Mouse (Mus musculus) urinary bladder, adult 18-20 months (tissue): ENCODE results near the gene 9130213A22Rik.
"Not testable (repeated sequence)": the region's sequence is repeated elsewhere in the genome, so short reads cannot be mapped to it uniquely, and the experiment has no call there.

Source experiments
- DNase-seq, 2 experiments: peaks; one replicate each; pipeline ENCODE4 v3.0.0; 2022; ENCODE audit warnings: low spot score in 2 of 2, mixed read lengths in 2 of 2

The 9130213A22Rik gene

DNA sequence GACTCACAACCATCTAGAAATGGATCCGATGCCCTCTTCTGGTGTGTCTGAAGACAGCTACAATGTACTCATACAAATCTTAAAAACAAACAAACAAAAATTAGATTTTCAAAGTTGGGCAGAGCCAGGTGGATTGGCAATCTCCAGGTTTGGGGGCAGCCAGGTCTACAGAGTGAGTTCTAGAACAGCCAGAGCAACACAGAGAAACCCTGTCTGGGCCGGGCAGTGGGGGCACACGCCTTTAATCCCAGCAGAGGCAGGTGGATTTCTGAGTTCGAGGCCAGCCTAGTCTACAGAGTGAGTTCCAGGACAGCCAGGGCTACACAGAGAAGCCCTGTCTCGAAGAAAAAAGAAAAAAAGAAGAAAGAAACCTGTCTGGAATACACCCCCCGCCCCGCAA lies 28.5 kb downstream of the 9130213A22Rik start:
- not testable (repeated sequence) for DNase-seq

DNA sequence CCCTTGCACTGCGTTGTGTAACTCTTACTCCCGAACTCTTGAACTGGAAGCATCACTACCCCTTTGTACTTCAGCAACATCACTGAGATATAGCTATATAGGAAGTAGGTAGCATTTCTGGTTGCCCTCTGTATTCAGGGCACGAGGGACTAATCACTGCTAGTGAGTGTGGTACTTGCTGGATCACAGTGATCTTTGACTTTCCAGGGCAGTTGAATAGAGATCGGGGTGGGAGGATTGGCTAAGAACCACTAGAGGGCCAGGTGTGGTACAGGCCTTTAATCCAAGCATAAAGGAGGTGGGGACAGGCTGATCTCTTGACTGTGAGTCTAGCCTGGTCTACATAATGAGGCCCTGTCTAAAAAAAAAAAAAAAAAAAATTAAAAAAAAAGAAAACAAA lies 29.5 kb downstream of the 9130213A22Rik start:
- no peak for DNase-seq

DNA sequence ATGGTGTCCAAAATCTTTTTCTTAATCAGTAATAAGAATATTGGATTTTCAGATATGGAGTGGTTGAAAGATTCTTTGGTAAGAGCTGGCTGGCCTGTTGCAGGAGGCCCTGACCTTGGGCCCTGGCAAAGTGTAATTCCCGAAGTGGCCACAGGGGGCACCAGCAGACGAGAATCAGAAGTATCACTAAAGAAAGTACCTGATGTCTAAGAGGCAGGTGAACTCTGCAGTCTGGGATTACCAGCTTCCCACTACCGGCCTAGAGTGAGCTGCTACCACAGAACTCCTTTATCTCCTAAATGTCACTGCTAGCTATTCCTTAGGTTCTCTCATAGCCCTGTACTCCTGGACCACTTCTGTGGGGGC lies 30.0 kb downstream of the 9130213A22Rik start:
- DNase-seq: peak; percentile 79 to 90

DNA sequence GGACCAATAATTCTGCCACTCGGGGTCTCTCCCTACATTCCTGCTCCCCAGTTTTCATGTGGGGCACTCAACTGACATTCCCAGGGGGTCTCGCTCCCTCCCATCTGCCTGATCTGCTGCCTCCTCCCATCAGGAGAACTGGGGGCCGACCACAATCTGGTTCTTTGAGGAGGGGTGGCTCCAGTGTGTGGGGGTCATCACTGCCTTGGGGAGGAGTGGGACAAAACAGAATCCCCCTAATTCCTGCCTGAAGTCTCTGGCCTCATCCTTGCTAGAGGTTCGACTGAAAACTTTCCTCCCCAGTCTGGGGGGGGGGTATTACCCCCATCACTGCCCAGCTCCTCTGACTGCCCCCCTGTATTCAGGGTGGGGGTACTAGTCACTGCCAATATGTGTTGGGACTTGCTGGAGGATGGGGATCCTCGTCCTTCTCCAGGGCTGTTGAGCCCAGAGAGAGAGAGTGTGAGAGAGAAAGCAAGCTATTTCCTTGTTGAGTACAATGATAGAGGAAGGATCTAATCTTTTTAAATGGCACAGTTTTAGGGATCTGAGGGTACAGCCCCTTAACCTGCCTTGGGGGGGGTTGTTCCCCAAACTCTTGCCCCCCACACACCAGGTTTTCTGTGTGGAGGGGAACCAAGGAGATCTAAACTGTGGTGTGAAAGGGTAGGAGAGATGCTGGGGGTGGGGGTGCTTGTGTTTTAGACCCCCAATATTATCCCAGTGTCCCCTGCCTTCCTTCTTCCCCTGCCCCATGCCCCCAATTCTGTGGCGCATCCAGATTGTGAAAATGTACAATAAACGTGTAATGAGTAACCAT lies 30.6 kb downstream of the 9130213A22Rik start:
- no peak for DNase-seq

DNA sequence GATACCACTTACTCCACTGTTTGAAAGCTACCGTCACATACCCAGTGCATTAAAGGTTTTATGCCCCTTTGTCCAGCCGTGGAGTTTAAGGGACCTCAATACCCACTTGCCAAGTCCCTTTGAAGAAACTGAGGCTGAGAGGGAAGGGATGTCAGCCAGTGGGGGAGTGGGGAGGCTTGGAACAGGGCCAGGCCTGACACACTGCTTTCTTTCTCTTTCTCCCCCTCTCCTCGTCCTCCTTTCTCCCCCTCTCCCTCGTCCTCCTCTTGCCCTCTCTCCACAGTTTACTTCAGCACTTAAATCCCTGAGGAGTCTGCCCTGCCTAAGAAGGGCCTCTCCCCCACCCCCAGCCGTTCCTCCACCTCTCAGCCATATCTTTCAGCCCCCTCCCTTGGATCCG lies 32.0 kb downstream of the 9130213A22Rik start:
- DNase-seq: no peak

DNA sequence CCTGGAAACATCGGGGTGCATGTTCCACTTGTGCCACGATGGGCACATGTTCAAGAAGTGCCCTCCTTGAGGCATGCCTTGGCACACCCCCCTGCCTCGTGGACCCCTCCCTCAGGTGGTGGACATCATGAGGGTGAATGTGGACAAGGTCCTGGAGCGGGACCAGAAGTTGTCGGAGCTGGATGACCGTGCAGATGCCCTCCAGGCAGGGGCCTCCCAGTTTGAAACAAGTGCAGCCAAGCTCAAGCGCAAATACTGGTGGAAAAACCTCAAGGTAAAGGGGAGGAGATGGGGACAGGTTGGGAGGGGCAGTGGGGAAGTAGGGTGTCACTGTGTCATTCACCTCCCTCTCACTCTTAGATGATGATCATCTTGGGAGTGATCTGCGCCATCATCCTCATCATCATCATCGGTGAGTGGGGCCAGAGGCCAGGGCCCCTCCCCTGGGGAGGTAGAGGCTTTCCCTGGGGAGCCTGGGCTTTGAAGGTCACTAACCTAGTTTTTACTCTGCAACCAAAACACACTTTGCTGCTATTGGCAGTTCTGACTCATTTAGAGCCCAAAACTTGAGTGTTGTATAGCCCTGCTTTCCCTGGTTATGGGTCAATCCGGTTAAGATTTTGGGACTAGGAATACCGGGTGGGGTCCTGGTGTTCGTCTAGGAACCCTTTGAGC lies 32.6 kb downstream of the 9130213A22Rik start:
- no peak for DNase-seq

DNA sequence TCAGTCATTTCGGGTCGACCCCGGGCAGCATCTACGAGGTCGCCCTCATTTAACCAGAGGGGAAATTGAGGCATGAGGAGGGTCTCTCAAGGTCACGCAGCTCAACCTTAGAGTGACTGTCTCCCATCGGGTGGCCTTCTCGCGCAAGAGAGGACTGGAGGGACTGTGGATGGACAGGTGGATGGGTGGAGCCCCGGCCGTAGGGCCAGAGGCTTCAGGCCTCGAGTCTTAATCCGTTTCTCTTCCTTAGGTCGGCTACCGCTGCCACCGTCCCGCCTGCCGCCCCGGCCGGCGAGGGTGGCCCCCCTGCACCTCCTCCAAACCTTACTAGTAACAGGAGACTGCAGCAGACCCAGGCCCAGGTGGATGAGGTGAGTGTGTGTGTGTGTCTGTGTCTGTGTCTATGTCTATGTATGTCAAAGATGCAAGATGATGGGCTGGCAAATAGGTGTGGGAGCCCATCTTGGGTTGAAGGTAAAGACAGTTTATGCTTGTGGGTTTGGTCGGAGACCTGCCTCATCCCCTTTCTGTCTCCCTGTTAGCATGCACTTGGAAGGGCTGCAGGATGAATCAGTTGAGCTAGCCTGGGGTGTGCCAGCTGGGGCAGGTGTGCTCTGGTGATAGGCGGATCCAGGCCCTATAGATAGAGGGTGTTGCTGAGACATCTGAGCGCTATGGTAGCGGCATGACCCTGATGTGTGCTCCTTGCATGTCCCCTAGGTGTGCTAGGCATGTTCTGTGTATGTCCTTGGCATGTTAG lies 33.4 kb downstream of the 9130213A22Rik start:
- no peak for DNase-seq

DNA sequence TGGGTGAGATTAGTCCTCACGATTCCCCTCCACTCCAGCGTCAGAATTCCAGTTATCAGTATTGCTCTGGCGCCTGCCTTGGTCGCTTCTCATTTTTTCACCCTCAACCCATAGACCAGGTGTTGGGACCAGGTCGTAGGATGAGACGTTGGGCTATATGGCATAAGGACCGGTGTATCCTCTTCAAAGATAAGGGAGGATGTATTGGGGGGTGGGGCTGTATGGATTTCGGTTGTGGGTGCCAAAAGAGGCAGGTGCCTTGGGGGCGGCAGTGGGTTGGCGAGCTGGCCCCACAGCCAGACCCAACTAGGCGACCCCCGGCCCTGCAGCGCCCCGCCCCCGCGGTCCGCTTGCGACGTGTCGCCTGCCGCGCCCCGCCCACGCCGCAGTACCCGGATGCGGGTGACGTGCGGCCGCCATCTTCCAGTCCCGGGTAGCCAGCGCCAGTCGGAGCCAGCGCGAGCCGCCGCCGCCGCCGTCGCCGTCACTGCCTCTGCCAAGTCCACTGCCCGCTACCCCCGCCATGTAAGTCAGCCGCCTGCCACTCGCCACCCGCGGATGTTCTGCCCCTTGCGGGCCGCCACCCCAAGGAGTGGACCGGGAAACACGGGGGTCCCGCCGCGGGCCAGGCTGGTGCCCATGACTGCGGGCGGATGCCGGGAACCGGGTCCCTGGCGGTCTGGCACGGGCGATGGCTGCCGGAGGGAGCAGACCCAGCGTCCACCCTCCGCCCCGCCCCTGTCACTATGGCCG lies 34.1 kb downstream of the 9130213A22Rik start, which contains the start of gene Vamp2:
Gene Vamp2, plus strand, starts transcription at position 388 of the 753 bp plus-strand sequence.
- DNase-seq: peak; percentile 71 to 82

DNA sequence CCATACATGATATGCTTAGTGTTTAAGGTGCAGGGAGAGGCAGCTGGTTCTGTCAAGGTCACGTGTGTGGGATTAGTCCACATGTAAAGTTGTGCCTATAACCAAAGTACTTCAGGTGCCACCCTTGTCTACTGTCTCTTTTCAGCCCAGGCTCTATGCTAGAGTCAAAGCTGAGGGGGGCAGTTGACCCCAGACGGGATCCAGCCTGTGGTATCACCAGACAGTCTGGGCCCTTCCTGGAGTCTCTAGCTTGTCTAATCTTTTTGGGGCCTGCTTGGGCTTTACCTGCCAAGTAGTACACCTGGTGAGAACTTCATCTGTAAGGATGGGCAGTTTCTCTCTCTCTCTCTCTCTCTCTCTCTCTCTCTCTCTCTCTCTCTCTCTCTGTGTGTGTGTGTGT lies 34.8 kb downstream of the 9130213A22Rik start:
- no peak for DNase-seq

DNA sequence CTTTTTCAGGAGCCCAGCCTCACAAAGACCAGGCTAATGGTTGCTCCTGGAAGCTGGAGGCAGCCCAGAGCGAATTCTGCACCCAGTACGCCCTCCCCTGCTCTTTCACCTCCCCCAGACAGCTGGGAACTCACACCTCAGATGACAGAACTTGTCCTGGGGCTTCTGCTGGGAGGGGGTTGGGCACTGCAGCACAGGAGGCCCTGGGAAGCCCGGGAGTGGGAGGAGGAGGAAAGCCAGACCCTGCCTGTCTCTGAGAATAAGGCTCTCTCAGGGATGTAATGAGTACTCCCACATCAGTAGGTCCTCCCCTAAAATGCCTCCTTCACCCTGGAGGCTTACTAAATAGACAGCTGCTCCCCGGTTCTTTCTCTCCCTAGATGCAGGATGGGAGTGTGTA lies 35.3 kb downstream of the 9130213A22Rik start:
- no peak for DNase-seq

DNA sequence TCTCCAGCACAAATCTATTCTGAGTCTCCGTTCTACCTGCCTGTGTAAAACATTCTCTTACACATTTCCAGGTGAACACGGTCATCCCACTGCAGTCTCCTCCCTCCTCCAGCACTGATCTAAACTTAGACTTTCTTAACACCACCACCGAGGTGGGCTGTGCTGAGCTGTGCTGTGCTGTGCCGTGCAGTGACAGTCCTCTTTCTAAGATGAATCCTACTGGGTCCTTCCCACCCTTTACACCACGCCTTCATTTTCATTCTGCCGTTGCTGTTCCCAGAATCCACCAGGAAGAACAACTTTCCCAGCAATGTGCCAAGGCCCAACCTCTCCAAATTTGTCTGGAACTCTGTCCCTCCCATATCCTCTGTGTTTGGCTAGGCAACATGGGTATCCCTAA lies 36.0 kb downstream of the 9130213A22Rik start:
- DNase-seq: no peak

DNA sequence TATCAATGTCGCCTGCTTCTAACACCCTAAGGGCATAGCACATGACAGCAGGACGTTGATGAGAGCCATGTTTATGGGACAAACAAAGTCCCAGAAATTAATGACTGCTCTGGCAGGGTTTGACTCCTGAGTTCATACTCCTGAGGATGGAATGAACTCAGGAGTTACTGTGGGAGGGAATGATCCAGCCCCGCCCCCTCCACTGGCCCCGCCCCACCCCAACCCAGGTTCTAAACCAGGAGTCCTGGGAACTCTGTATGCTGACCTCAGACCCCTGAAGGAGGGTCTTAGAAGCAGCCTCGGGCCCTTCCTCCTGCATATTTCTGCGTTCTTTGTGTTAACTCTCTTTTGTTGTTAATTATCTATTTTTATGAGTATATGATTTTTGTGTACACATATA lies 36.8 kb downstream of the 9130213A22Rik start:
- DNase-seq: no peak

DNA sequence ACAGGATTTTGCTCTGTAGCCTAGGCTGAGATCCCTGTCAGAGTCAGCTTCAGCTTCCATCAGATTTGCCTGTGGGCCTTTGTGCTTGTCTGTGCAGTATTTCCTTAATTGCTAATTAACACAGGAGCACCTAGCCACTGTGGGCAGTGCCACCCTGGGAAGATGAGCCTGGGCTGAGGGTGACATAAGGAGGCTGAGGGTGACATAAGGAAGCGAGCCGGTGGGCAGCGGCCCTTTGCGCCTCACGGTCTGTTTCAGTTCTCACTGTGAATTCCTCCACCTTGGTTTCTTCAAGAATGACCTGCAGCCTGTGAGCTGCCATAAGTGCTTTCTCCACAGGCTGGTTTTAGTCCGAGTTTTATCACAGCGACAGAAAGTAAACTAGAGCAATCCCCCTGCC lies 40.8 kb downstream of the 9130213A22Rik start:
- DNase-seq: no peak

DNA sequence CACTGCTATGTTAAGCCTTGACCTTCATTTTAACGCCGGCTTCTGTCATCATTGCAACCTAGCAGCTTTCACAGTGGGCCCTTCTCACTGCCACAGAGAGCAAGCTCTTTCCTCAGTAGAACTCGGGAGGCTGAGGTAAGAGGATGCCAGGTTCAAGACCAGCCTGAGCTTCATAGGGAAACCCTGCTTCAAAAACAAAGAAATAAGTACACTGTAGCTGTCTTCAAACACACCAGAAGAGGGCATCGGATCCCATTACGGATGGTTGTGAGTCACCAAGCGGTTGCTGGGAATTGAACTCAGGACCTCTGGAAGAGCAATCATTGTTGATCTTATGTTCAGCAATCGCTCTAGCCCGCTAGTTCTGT lies 41.5 kb downstream of the 9130213A22Rik start:
- DNase-seq: no peak

DNA sequence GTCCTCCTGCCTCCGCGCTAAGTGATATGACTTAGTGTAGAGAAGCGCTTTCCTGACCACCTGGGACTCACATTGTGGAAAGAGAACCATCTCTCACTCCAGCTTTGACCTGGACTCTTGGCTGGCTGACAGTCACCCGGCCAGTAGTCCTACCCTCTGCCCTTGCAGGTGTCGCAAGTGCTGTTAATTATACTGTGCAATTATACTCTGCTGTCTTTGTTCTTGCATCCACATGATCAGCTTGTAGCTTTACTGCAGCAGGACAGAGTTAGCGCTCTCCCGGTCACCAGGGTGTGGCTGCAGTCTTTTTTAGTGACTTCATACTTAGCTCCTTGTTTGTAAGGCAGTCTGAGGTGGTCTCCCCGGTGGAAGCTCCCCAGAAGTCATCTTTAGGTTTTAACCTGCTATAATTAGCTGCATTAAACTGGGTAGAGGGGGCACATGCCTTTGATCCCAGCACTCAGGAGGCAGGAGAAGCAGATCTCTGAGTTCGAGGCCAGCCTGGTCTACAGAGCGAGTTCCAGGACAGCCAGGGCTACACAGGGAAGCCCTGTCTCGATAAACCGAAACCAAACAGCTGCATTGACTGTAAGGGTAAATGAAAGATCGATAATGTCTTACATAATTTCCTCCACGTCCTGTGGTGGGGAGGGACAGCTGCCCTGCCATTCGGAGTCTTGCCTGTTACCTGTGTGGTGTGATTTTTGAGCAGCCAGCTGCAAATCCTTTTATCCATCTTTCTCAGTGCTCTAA lies 42.1 kb downstream of the 9130213A22Rik start:
- DNase-seq: no peak

DNA sequence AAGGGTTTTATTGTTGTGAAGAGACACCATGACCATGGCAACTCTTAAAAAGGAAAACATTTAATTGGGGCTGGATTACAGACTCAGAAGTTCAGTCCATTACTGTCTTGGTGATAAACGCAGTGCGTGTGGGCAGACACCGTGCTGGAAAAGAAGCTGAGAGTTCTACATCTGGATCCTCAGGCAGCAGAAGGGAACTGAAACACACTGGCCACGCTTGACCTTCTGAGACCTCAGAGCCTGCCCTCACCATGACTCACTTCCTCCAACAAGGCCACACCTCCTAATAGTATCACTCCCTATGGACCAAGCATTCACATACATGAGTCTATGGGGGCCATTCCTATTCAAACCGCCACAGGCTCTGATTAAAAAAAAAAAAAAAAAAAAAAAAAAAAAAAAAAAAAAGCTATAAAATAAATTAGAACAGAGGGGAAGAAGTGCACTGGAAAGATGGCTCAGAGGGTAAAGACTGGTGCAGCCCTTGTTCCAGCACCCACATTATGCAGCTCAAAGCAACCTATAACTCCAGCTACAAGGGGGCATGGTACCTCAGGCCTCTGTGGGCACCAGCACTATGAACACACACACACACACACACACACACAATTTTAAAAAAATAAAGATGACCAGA lies 43.5 kb downstream of the 9130213A22Rik start:
- no peak for DNase-seq

DNA sequence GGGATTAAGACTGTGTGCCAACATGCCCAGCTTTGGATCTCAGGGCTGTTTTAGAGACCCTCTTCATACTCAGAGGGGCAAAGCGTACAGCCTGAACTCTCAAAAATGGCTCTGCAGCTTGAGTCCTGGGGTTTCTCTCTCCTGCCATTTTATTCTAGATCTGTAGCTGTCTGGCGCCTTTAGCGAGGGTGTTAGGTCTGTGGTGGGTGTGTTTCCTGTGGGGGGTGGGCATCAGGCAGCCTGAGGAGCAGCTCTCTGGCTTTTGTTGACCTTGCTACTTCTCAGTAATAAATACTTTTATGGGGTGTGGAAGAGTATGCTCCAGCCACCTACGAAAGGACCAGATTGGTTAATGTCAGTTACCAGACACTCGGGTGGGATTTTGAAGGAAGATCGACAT lies 44.3 kb downstream of the 9130213A22Rik start:
- no peak for DNase-seq

DNA sequence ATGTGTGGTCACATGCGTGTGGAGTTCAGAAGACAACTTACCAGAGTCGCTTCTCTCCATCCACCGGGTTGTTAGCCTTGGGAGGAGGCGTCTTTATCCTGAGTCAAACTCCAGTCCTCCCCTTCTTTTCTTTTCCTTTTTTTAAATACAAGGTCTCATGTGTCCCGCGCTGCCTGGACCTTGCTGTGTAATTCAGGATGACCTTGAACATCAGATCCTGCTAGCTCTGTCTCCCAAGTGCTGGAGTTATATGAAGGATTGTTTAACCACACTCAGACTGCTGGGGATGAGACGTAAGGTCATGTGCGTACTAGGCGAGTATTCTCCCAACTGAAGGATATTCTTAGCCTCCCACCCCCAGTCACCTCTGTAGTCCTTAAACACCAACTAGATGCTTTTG lies 45.1 kb downstream of the 9130213A22Rik start:
- no peak for DNase-seq

DNA sequence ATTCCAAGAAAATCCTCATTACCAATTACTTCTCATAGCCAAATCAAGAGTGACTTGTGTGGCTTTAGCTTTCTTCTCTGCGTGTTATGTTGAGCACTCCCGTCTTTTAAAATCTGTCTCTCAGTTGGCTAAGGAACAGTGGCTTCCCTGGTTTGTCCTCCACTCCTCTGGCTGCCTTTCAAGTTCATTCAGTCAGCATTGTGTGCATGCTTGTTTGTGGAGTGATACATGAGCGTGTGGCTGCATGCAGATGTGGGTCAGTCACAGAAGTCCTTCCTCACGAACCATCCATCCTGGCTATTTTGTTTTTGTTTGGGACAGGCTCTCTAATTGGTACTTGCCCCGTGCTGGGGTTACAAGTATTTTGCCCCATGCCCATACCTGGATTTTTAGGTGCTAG lies 45.8 kb downstream of the 9130213A22Rik start:
- DNase-seq: no peak

DNA sequence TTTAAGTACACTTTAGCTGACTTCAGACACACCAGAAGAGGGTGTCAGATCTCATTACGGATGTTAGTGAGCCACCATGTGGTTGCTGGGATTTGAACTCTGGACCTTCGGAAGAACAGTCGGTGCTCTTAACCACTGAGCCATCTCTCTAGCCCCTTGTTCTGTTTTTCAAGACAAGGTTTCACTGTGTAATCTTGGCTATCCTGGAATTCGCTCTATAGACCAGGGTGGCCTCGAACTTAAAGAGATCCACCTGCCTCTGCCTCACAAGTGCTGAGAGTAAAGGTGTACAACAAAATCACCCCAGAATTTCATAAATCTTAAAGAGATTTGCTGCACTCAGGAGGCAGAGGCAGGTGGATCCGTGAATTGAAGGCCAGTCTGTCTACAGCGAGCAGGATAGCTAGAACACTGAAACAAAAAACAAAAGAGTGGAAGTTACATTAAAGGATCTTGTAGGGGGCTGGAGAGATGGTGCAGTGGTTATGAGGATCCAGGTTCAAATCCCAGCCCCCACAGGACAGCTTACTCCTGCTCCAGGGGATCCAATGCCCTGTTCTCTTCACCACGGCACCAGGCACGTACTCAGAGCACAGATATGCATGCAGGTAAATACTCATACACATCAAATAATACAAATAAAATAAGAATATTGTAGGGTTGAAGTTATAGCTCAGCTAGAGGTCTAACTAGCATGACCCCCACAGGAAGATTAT lies 46.5 kb downstream of the 9130213A22Rik start:
- no peak for DNase-seq
